Mouse (Mus musculus): ENCODE results near the gene Lrrc1. TPM values are rescaled to one million over a fixed set of nuclear protein-coding genes. Genes with fewer than 3 reads are reported as not detected.
"Not testable (repeated sequence)": the region's sequence is repeated elsewhere in the genome, so short reads cannot be mapped to it uniquely, and the experiment has no call there.

Gene Lrrc1
- 1 to 10 TPM; 2.3 to 4.3 (median 2.4) TPM for polyA plus RNA-seq (2017; shearing (Covaris generic))

GRCm38 (mm10) chr9:77544354-77545067, at the start of gene Lrrc1:
Gene Lrrc1, minus strand, starts transcription at chr9:77544870.
- peak; percentile 63 for ATAC-seq

GRCm38 (mm10) chr9:77592423-77592822, 47.8 kb upstream of the Lrrc1 start:
- no peak for ATAC-seq

GRCm38 (mm10) chr9:77589496-77589895, 44.8 kb upstream of the Lrrc1 start:
- ATAC-seq: no peak

- no peak for ATAC-seq
Measured at GRCm38 (mm10) chr9:77587616-77588015, 42.9 kb upstream of the Lrrc1 start.

GRCm38 (mm10) chr9:77586806-77587591, 42.3 kb upstream of the Lrrc1 start:
- peak; percentile 41 for ATAC-seq

- ATAC-seq: no peak
Measured at GRCm38 (mm10) chr9:77584746-77585145, 40.1 kb upstream of the Lrrc1 start.

- no peak for ATAC-seq
Measured at GRCm38 (mm10) chr9:77583302-77583701, 38.6 kb upstream of the Lrrc1 start.

GRCm38 (mm10) chr9:77579827-77580226, 35.2 kb upstream of the Lrrc1 start:
- no peak for ATAC-seq

- ATAC-seq: no peak
Measured at GRCm38 (mm10) chr9:77577931-77578330, 33.3 kb upstream of the Lrrc1 start.

- no peak for ATAC-seq
Measured at GRCm38 (mm10) chr9:77577409-77577808, 32.7 kb upstream of the Lrrc1 start.

- no peak for ATAC-seq
Measured at GRCm38 (mm10) chr9:77576320-77576719, 31.6 kb upstream of the Lrrc1 start.

GRCm38 (mm10) chr9:77574996-77575395, 30.3 kb upstream of the Lrrc1 start:
- not testable (repeated sequence) for ATAC-seq

GRCm38 (mm10) chr9:77571851-77572250, 27.2 kb upstream of the Lrrc1 start:
- ATAC-seq: no peak

- ATAC-seq: no peak
Measured at GRCm38 (mm10) chr9:77568789-77569506, 24.3 kb upstream of the Lrrc1 start.

GRCm38 (mm10) chr9:77561827-77562226, 17.2 kb upstream of the Lrrc1 start:
- no peak for ATAC-seq

- no peak for ATAC-seq
Measured at GRCm38 (mm10) chr9:77557963-77558362, 13.3 kb upstream of the Lrrc1 start.

- ATAC-seq: no peak
Measured at GRCm38 (mm10) chr9:77557181-77557580, 12.5 kb upstream of the Lrrc1 start.

- ATAC-seq: no peak
Measured at GRCm38 (mm10) chr9:77556435-77556834, 11.8 kb upstream of the Lrrc1 start.

GRCm38 (mm10) chr9:77553465-77553864, 8.8 kb upstream of the Lrrc1 start:
- no peak for ATAC-seq

- ATAC-seq: no peak
Measured at GRCm38 (mm10) chr9:77551036-77551512, 6.4 kb upstream of the Lrrc1 start.

- no peak for ATAC-seq
Measured at GRCm38 (mm10) chr9:77546010-77546409, 1.3 kb upstream of the Lrrc1 start.

- ATAC-seq: peak; percentile 58
Measured at GRCm38 (mm10) chr9:77545068-77545421, 375 bp upstream of the Lrrc1 start.

Measured in inflammation-experienced regulatory T-cells, adult 6 months (primary cell).